Mouse (Mus musculus) liver (tissue): ENCODE results near the gene Magi1.

Experiments
- DNase-seq: peaks from one replicate; pipeline ENCODE4 v3.0.0-alpha.2; 2020; ENCODE audit warnings: mixed read lengths

Magi1 gene

DNA sequence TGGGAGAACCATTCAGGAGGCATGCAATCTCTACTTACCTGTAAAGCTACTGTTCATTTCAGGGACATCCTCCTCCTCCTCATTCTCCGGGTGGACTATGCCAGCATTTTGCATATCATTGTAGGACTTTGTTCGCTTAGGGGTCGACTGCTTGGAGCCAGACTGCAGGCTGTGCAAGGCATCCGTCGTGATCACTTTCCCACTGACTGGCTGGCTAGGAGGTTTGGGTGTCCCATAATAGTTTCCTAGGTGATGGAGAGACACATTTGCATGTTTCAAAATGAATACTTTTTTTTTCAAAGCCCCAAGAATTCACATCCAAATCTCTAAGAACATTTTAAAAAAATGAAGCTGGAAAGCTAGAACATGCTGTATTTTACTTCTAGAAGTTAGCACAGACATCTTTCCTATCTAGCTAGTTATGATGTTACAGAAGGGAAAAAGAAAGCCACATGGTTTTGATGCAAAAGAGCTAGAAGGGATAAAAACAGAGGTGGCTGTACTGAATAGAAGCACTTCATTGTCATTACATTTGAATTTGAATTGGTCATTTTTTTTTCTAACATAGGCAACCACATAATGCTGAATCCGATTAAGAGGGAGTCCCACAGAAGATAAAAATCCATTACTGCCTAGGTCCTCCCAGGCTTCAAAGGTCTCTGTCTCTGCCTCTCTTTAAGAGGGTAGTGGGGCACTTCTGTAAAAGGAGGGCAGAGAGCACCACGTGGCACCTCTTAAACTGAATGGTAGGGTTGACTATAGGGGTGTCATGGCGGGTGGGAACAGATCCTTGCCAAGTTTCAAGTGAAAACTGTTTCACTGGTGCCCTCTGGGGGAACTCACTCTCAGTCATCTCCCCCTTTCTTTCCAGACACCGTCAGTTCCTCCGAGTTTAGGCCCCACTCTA, 491.2 kb downstream of the Magi1 start:
- DNase-seq = no peak

DNA sequence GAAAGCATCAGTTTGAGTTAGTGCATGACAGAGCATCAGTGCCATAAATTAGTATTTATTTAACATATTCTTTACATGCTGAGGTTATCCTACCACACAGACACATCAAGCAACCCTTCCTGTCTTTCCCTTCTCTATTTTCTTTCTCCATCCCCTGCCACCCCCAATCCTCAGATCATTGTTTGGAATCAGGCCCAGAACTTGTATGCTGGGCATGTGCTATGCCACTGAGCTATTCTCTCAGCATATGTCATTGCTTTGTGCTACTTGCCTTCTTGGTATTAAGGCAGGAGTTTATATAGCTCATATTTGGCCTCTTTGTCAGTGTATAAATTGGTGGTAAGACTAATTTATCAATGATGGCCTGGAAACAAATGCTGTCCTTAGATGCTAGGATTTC, 494.0 kb downstream of the Magi1 start:
- no peak for DNase-seq

DNA sequence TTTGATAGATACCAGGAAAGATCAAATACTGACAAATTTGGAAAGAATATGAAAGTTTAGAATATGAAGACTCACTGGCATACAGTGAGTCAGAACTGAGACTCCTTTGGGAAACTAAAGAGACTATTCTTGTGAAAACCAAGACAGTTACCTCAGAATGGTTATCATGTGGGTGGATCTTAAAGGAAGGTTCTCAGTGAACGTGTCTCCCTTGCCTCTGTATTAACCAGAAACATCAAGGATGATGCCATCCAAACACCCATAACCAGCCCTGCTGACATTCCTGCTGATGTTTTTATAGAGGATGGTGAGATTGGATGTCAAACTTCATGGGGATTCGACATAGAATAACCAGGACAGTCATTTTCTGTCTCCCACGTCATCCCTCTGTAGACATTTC, 496.7 kb downstream of the Magi1 start:
- no peak for DNase-seq

DNA sequence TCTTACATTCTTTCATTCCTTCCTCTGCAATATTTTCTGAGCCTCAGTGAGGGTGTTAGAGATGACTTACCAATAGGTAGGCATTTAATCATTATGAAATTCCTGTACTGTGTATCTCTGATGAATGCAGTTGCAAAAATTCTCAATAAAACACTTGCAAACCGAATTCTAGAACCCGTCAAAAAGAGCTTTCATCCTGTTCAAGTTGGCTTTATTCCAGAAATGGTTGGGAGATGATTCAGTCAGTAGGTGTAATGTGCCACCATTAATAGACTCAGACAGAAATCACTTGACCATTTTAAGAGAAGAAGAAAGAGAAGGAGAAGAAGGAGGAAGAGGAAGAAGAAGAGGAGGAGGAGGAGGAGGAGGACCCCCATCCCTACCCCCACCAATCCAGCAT, 497.5 kb downstream of the Magi1 start:
- no peak for DNase-seq

DNA sequence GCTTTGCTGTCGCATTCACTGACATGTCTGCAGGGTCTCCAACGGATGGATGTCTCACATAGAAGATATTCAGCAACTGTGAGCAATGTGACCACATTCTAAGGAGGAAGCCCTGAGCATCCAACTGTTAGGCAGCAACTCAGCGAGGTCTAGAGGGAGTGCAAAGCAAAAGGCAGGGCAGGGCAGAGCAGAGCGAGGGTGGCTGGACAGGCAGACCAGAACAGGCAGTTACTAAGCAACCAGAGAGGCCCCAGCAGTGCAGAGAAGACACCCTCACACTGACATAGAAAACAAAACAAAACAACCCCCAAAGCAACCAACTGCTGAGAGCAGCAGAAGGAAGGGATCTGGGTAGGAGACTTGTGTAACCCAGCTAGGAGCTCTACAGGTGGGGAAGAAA, 512.6 kb downstream of the Magi1 start:
- DNase-seq = no peak

DNA sequence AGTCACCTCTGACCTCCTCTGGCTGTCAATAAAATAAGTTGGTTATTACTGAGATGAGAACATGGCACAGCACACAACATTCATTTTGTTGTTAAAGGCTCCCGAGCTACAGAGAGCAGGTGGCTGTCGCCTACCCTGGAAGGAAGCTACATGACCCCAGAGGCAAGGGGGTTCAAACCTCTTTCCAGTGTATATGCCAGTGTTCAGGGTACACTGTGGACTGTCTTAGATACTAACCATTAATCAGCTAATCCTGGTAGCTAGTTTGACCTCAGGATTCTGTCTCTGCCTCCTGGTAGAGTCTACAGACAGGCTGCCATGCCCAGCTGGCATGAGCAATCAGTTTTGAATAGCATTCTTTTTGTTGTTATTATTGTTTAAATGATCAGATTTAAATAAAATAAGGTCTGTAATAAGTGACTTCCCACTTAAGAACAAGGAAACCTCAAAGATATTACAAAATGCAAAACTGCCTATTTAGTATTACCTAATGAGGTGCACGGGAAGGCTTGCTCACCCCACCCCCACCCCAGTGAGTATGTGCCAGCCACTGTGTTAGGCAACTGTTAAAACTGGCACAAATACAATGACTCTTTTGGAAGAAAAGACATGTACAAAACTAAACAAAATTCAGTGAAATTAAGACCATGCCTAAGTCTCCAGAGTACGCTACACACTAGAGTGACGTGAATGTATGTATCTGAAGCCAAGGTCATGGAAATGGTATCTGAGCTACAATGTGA, 513.3 kb downstream of the Magi1 start:
- DNase-seq = no peak

DNA sequence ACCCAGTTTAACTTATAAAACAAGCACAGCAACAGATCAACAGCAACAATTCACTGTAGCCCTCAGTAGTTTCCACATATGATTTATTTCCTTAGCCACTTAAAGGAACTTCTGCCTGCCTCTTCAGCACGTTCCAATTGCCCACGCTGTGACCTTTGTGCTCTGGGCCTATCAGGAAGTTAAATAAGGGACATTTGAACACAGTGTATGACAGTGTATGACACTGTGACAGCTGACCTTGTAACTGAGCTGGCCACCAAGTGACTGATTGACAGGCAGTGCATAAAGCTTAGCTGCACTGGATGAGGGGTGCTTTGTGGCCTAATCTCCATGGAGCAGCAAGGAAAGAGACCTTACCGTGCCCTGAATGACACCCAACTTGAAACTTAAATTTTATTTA, 525.6 kb downstream of the Magi1 start:
- no peak for DNase-seq

DNA sequence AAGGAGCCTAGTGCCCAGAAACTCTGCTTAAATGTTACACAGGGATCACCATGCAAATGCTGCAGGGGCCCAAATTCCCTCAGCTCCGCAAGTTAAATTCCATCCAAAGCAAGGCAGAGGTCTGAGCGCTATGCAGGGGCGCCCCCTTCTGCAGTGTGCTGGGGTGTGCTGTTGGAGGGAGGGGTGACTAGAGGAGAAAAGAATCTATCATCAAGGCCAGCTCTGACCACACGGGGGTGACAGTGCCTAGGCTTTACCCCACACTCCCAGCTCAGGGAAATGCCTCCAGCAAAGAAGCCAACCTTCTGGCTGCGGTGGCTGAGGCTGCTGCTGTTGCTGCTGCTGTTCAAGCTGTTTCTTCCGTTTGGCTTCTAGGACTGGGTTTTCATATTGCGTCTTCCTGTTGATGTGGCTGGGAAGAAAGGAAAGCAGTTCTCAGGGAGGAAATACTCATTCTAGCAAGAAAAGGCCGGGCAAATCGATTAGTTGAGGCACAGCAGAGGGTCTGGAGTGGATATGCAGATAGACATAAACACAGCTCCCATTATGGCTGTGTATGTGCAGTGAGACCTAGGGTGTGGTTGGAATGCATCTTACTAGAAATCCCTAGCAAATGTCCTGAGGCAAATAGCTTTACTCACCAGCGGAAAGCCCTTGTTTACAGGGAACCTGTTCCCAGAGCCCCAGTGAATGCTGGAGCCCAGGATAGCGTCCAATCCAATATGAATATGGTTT, 526.2 kb downstream of the Magi1 start:
- DNase-seq = peak; percentile 65

DNA sequence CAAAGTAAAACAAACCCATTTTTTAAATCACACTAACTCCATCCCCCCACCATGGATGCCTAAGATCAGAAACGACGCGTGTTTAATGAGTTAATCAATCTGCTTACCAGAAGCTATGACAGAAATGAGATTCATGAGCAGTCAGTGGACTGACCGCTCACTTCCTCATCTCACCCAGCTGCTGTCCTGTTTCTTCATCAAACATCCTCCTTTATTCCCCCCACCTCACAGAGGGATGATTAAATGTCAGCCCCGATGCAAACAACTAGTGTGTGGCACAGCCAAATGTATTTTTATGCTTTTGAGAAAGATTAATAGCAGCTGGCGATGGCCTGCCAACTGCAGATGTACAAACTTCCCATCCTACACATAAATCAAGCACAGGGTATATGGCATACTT, 540.6 kb downstream of the Magi1 start:
- DNase-seq = no peak

DNA sequence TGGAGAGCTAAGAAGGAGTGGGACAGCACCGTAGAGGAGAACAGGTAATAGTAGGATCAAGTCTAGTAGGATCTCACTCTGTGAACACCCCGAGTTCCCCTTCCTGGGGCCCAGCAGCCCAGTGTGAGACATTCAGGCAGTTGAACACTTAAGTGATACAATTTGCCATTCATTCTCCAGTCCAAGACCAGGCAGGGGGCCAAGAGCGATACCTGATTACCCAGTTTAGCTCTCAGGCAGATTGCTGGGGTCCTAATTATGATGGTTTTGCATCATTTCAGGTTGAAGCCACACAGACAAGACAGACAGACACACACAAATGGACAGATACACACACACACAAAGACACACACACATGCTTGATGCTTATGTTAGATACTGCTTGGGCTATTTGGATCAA, 543.9 kb downstream of the Magi1 start:
- no peak for DNase-seq

DNA sequence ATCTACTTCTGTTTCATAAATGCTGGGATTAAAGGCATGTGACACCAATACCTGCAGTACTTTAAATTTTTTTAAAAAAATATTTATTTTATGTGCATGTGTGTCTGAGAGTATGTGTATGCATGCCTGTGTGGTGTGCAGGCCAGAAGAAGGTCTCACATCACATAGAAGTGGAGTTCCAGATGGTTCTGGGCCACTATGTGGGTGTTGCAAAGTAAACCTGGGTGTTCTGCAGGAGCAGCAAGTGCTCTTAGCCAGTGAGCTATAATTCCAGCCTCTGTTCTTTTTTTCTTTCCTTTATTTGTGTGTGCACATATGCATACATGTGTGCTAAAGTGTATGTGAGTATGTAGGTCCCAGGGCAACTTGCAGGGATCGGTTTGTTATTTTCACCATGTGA, 546.6 kb downstream of the Magi1 start:
- DNase-seq = no peak

DNA sequence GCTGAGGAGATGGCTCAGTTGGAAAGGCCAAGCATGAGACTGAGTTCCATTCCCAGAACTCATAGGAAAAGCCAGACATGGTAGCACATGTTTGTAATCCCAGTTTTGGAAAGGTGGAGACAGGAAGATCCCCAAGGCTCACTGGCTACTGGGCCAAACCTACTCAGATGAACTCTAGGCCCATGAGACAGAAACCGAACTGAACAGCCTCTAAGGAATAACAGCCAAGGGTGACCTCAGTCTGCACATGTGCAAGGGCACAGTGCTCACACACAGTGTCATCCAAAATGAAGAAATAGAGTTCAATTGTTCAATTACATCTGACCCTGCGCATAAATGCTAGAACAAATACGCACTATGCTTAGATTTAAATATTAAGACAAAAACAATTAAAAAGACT, 547.6 kb downstream of the Magi1 start:
- no peak for DNase-seq

DNA sequence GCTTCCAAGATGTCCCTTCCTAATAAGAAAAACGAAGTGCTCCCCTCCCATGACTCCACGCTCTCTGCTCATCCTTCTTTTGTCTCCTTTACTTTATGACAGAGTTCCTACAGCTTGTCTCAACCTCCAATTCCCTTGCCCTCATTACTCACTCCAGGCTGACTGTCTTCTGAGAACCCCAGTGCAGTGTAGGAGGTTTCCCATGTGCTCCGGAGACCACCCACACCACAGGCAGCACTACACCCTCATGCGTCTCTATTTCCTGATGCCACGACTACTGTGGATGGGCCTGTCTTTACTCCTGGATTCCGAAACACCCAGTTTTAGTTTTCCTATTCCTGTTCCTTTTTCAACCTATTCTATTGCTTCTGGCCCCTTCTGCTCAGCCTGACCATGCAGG, 549.9 kb downstream of the Magi1 start:
- no peak for DNase-seq

DNA sequence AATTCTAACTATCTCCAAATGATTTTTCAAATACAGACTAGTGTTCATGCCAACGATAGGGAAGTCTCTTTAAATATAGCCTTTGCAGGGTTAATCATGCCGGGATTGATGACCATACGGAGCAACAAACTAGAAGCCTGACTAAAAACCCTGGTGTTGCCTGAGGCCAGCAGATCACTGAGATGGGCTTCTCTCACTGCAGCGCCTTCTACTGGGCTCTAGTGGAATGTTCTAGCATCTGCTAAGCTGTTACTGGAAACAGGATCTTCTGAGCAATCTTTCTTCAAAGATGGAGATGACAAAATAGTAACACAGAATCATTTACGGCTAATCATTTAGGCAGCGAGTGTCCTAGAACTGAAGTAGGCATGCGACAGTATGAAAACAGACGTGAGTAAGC, 554.0 kb downstream of the Magi1 start:
- no peak for DNase-seq

DNA sequence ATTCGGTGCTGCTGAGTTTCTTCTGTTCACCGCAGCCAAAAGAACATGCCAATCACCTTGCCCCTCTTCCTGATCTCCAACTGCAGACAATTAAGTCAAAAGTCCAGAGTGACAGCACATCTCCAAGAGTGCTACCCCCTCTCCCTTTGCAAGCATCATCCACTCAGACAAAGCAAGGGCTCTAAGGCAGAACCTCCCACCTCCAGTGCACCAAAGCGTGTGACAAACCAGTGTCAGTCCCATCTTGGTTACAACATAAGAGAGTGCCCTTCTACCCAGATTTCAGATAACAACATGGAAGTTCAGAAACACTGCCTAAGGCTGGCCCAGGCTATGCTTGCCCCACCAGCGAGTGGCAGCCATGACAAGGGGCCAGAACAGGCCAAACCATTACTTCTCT, 554.9 kb downstream of the Magi1 start:
- DNase-seq = no peak

DNA sequence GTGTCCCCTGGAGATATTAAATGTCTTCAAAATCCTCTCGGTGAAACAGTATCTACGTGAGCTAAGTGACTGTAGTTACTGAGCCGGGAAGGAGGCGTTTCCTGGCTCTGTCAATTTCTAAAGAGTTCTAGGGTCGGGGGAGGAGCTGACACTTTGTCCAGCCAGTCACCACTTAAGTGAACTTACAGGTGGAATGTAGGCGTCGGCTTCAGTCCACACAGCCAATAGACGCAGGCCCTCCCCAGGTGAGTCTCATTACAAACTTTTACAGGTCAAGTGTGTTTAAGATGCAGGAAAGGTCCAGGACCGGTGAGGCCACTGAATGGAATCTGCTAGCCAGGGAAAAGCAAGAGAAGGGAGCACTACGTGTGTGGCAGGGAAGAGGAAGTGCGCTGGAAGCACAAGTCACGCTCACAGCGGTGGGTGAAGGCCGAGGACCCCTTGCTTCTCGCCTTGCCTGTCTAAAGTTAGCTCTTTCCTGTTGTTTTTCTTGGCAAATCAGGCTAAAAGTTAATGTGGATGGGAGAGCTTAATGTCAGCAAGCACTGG, 556.0 kb downstream of the Magi1 start:
- no peak for DNase-seq

DNA sequence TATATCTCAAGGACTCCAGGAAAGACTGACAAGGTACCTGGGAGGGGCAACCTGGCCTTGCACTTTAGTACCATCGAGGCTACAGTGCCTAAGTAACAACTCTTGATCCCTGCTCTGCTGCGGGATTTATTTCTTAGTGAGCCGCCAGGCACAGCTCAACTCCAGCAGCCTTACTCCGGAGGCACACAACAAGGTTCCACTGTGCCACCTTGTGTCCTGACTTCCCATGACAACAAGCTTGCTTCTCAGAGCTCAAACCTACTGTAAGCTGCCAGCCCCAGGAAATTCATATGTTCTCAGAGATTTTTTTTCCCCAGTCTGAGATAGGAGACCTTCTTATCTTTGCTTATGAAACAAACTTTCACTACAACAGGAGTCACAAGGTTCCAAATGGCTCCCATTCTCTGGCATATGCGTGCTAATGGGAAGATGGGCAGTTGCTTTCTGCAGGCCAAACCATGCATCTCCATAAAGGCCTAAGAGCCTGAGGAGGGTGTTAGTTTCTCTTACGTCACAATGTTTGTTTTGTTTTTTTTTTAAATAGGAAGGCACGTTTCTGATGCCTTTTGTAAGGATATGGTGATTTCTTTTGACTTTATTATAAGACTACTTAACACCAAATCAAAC, 556.8 kb downstream of the Magi1 start:
- DNase-seq = no peak

DNA sequence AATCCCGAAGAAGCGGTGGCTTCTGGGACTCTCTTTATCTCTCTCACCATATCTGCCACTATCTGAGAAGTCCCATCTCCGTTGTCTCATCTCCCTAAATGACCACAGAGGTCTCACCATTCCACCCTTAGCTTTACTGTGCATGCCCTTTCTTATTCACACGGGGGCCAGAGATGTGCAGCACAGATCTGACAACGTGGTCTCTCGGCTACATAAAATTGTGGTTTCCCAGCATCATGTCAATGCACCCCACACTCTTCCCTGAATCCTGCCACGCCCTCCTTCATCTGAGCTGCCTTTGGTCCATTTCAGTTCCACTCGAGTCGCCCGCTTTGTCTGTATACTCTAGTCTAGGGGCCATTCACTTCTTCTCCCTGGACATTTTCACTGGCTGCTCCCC, 557.6 kb downstream of the Magi1 start:
- DNase-seq = no peak

DNA sequence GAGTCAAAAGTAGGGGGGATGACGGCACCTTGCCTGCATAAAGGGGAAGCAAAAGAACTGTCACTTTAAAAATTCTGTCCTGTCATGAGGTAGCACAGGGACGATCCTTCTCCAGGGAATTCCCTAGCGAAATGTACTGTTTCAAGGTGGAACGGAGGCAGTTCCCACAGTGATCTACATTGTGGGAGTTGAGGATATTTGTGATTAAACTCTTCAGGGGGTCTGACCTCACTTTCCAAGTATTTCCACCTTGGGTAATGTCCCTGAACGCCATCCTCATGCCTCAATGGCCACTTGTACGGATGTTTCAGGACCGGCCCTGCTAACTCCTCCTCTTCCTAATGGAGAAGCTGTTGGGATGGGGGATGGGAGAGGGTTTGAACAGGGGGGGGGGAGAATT, 559.0 kb downstream of the Magi1 start:
- DNase-seq = no peak

DNA sequence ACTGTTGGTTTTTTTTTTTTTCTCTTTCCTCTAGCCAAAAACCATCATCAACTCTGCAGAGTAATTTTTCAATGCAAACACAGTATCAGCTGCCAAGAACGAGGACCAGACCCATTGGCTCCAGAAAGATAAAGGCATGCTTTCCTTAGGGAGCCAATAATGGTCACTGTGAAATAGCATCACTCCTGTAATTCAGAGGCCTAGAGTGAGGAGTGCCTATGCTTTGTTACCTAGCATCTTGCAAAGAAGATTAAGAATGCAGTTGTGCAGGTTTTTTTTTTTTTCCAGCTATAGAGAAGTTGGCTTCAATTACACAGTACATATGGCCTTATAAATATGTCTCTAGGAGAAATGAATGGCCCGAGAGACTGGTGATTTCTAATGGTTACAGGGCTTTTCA, 560.5 kb downstream of the Magi1 start:
- DNase-seq = no peak

DNA sequence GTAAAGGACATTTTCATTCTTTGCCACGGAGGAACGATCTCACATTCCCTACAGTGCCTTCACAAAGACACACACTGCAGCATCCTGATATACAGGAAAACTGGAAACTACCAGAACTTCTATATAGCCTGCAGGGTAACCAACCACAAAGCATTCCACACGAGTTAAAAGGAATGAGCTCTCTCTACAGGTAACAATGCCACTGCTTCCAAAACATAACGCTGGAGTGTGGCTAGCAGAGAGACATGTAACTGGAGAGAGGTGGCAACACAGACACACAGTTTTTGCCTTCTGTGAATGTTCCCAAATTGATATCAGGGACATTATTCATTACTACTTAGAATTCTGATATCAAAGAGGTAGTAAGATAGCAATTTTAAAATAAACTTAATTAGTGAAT, 564.2 kb downstream of the Magi1 start:
- no peak for DNase-seq

DNA sequence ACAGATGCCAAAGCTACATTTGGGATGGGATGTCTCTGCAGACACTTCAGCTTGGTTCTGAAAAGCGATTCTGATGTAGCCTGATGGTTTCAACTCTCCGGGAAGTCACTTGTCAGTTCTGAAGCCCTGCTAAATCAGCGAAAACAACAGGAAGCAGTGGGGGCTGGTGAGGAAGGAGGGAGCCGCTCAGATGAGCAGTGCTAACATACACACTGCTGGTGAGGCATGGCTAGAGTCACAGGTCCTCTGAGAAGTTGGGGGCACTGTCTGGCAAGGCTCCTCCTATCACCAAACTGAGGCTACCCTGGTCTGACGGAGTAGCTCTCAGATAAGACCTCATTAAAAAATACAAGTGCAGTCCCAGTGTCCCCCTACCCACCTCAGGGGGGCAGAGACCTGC, 565.3 kb downstream of the Magi1 start:
- DNase-seq = peak; percentile 16

DNA sequence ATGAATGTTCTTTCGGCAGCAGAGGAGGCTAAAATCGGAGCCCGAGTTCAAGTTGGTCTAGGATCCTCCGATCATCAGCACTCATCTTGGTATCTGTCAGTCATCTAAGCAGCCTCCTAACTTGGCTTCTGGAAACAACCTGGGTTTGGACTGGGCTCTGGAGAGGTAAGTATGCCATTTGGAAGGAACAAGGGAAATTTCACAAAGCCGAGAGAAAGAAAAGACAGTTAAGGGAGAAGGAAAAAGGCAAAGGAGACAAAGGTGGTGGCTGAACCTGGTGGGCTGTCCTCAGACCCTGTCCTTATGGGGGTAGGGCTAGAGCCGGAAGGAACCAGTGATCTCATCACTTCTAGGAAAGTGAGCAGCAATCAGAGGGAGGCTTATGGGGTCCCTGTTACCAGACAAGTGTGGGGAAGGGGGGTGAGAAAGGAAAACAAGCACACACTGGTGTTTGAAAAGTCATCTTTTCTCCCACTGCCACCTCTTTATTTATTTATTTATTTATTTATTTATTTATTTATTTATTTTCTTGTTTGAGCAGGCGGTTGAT, 565.8 kb downstream of the Magi1 start:
- no peak for DNase-seq
